ENCODE assay signal across 21 mouse cellular contexts in genomic region chr4:9141946-9142683, GRCm38 (mm10).
"Had no signal": no experiment of that assay in that cellular context is flagged by ENCODE, and none has a peak within 500 bp of the region (broad histone marks: within the 10 kb centered on the region; RNA-seq: fewer than 3 reads in every experiment).

No protein-coding gene starts in this region.

- H3K27me3 ChIP-seq: limb, embryonic 13.5 days had no signal

- ATAC-seq: intestine, postnatal 0 days; liver, postnatal 0 days; lung, postnatal 0 days had no signal

- H3K27ac ChIP-seq: kidney, postnatal 0 days; layer of hippocampus, adult 2 months; limb, embryonic 10.5 days; limb, embryonic 13.5 days; liver, embryonic 14.5 days; macrophage had no signal

- H3K4me2 ChIP-seq: limb, embryonic 13.5 days; lung, embryonic 14.5 days had no signal

- H3K4me3 ChIP-seq: layer of hippocampus, adult 2 months; limb, embryonic 10.5 days; limb, embryonic 13.5 days; myocyte had no signal

- H3K9me3 ChIP-seq: limb, embryonic 10.5 days had no signal

- H3K9ac ChIP-seq: limb, embryonic 13.5 days; liver, embryonic 14.5 days; liver, postnatal 0 days; lung, embryonic 14.5 days had no signal

- DNase-seq: kidney, adult 2 months; kidney, postnatal 25 days; layer of hippocampus, adult 9-11 months; liver, postnatal 0 days; lung, embryonic 14.5 days; midbrain, embryonic 14.5 days; right cerebral cortex, adult 18-20 months; right cerebral cortex, postnatal 14 days; right cerebral cortex, postnatal 4 days; spleen, adult 18-20 months; thymus, adult 18-20 months; thymus, postnatal 25 days had no signal

- H3K36me3 ChIP-seq: limb, embryonic 10.5 days; limb, embryonic 13.5 days had no signal
